18 mouse cellular contexts compared by ENCODE assay signal in genomic region chr3:86750652-86751051, GRCm38 (mm10).
DNase-seq lines count a peak whose midpoint lies in the region; ATAC-seq and TF ChIP-seq lines count a peak whose summit lies in the region.
"Had no signal": no experiment of that assay in that cellular context is flagged by ENCODE, and none has a peak within 500 bp of the region (broad histone marks: within the 10 kb centered on the region; RNA-seq: fewer than 3 reads in every experiment).

No protein-coding gene starts in this region.

- no peaks in the 10 kb centered on the region for H3K36me3 ChIP-seq in embryonic facial prominence, embryonic 11.5 days (replicated peaks; ENCODE audit: control insufficient read depth, insufficient read depth, low read depth, low read length)
- H3K36me3 ChIP-seq in embryonic facial prominence, embryonic 10.5 days (replicated peaks): peaks cover 4% of the 10 kb centered on the region; the same call in 1 of the 2 replicates
- H3K36me3 ChIP-seq in hindbrain, embryonic 12.5 days: no peaks in the 10 kb centered on the region
- H3K36me3 ChIP-seq in intestine, postnatal 0 days (ENCODE audit: control insufficient read depth, insufficient read depth): no peaks in the 10 kb centered on the region
- H3K36me3 ChIP-seq in midbrain, postnatal 0 days (ENCODE audit: insufficient read depth, low read length): no peaks in the 10 kb centered on the region
- H3K36me3 ChIP-seq: liver, embryonic 12.5 days had no signal

- 0 out of 2 replicates have a peak overlapping the region, but pooled peaks have one; percentile 5 for H3K9ac ChIP-seq in embryonic facial prominence, embryonic 11.5 days (replicated peaks; ENCODE audit: low read length)
- 0 out of 2 replicates have a peak overlapping the region, but pooled peaks have one; percentile 8 for H3K9ac ChIP-seq in hindbrain, embryonic 12.5 days
- H3K9ac ChIP-seq in intestine, postnatal 0 days (ENCODE audit: low read depth, low read length): no peak overlapping the region; the same call in 1 of the 2 replicates
- H3K9ac ChIP-seq in midbrain, postnatal 0 days (replicated peaks; ENCODE audit: low read length, poor library complexity, severe bottlenecking): no peak overlapping the region
- H3K9ac ChIP-seq: liver, embryonic 12.5 days had no signal

- no peak overlapping the region for H3K4me2 ChIP-seq in embryonic facial prominence, embryonic 11.5 days (ENCODE audit: low read depth, low read length)
- H3K4me2 ChIP-seq in hindbrain, embryonic 12.5 days (replicated peaks): no peak overlapping the region
- peak overlapping the region; percentile 37 for H3K4me2 ChIP-seq in intestine, postnatal 0 days (replicated peaks; ENCODE audit: low read depth)
- peak overlapping the region; percentile 20 for H3K4me2 ChIP-seq in midbrain, postnatal 0 days (ENCODE audit: low read depth, low read length, poor library complexity, severe bottlenecking)
- H3K4me2 ChIP-seq: liver, embryonic 12.5 days had no signal

- no peak for TF ChIP-seq CTCF in intestine, postnatal 0 days (IDR thresholded peaks at IDR 0.05; ENCODE audit: low read depth)
- TF ChIP-seq CTCF in midbrain, postnatal 0 days (IDR thresholded peaks at IDR 0.05): no peak

- no peaks in the 10 kb centered on the region for H3K9me3 ChIP-seq in embryonic facial prominence, embryonic 11.5 days (replicated peaks; ENCODE audit: control insufficient read depth, low read length)
- no peaks in the 10 kb centered on the region for H3K9me3 ChIP-seq in embryonic facial prominence, embryonic 10.5 days
- H3K9me3 ChIP-seq in hindbrain, embryonic 12.5 days (replicated peaks): no peaks in the 10 kb centered on the region
- no peaks in the 10 kb centered on the region for H3K9me3 ChIP-seq in intestine, postnatal 0 days (ENCODE audit: control insufficient read depth)
- H3K9me3 ChIP-seq in midbrain, postnatal 0 days (ENCODE audit: low read length): no peaks in the 10 kb centered on the region
- H3K9me3 ChIP-seq: liver, embryonic 12.5 days had no signal

- no peak overlapping the region for H3K27ac ChIP-seq in embryonic facial prominence, embryonic 11.5 days (replicated peaks; ENCODE audit: low read depth, low read length)
- no peak overlapping the region for H3K27ac ChIP-seq in embryonic facial prominence, embryonic 10.5 days (replicated peaks)
- H3K27ac ChIP-seq in hindbrain, embryonic 12.5 days: peak overlapping the region; percentile 72
- peak overlapping the region; percentile 36; the same call in 1 of the 2 replicates for H3K27ac ChIP-seq in intestine, postnatal 0 days (ENCODE audit: low read depth, low read length)
- no peak overlapping the region for H3K27ac ChIP-seq in midbrain, postnatal 0 days (ENCODE audit: low read depth, low read length)
- H3K27ac ChIP-seq: liver, embryonic 12.5 days had no signal

- 47% methylated on average over 7 of the region's 7 CpGs for WGBS in embryonic facial prominence, embryonic 11.5 days
- 41% methylated on average over 7 of the region's 7 CpGs for WGBS in embryonic facial prominence, embryonic 10.5 days
- WGBS in hindbrain, embryonic 12.5 days: 28% methylated on average over 7 of the region's 7 CpGs
- WGBS in intestine, postnatal 0 days: 48% methylated on average over 7 of the region's 7 CpGs
- WGBS in midbrain, postnatal 0 days: 20% methylated on average over 7 of the region's 7 CpGs

- no peaks in the 10 kb centered on the region; the same call in 1 of the 2 replicates for H3K4me1 ChIP-seq in embryonic facial prominence, embryonic 11.5 days (ENCODE audit: control insufficient read depth, insufficient read depth, low read length)
- peaks cover 9% of the 10 kb centered on the region for H3K4me1 ChIP-seq in embryonic facial prominence, embryonic 10.5 days
- H3K4me1 ChIP-seq in hindbrain, embryonic 12.5 days: peaks cover 21% of the 10 kb centered on the region
- no peaks in the 10 kb centered on the region for H3K4me1 ChIP-seq in intestine, postnatal 0 days (replicated peaks; ENCODE audit: control insufficient read depth, insufficient read depth, low read length)
- H3K4me1 ChIP-seq in midbrain, postnatal 0 days (ENCODE audit: insufficient read depth, low read length): 0 out of 2 replicates have a peak, but pooled peaks cover 3% of the 10 kb centered on the region
- H3K4me1 ChIP-seq: liver, embryonic 12.5 days had no signal

- H3K4me3 ChIP-seq in embryonic facial prominence, embryonic 11.5 days (ENCODE audit: low read depth, low read length): no peak overlapping the region
- H3K4me3 ChIP-seq in embryonic facial prominence, embryonic 10.5 days: no peak overlapping the region
- H3K4me3 ChIP-seq in hindbrain, embryonic 12.5 days: no peak overlapping the region
- no peak overlapping the region for H3K4me3 ChIP-seq in intestine, postnatal 0 days (ENCODE audit: low read depth, low read length)
- no peak overlapping the region for H3K4me3 ChIP-seq in midbrain, postnatal 0 days (ENCODE audit: low read depth, low read length)
- H3K4me3 ChIP-seq: liver, embryonic 12.5 days had no signal

- DNase-seq in embryonic facial prominence, embryonic 11.5 days (ENCODE audit: low spot score): no peak
- no peak for DNase-seq in embryonic facial prominence, embryonic 10.5 days (ENCODE audit: low spot score)
- DNase-seq in midbrain, postnatal 0 days (ENCODE audit: low spot score): no peak
- DNase-seq in spleen, postnatal 14 days (ENCODE audit: low spot score in 2 of 2): no peak
- DNase-seq in frontal cortex, adult 2 months (ENCODE audit: extremely low spot score in 1 of 2, low spot score in 1 of 2): no peak
- DNase-seq in embryo, embryonic 9.5 days (ENCODE audit: extremely low spot score): no peak
- DNase-seq: adrenal gland, postnatal 25 days; cerebellum, adult 9-11 months; gastrocnemius, postnatal 25 days; heart, postnatal 10 days; kidney, adult 8-10 months; kidney, postnatal 36 days; lung, postnatal 14 days; thymus, postnatal 25 days had no signal

- ATAC-seq in embryonic facial prominence, embryonic 11.5 days (replicated peaks; ENCODE audit: insufficient number of reproducible peaks, low FRiP score, low TSS enrichment, low read depth): no peak
- ATAC-seq in hindbrain, embryonic 12.5 days (ENCODE audit: low FRiP score): no peak
- ATAC-seq in intestine, postnatal 0 days: no peak
- no peak for ATAC-seq in midbrain, postnatal 0 days (ENCODE audit: low FRiP score)
- ATAC-seq: liver, embryonic 12.5 days had no signal

- H3K27me3 ChIP-seq in embryonic facial prominence, embryonic 11.5 days (ENCODE audit: control insufficient read depth, insufficient read depth, low read length): no peaks in the 10 kb centered on the region
- H3K27me3 ChIP-seq in embryonic facial prominence, embryonic 10.5 days (replicated peaks; ENCODE audit: low read depth, poor library complexity, severe bottlenecking): no peaks in the 10 kb centered on the region
- no peaks in the 10 kb centered on the region for H3K27me3 ChIP-seq in hindbrain, embryonic 12.5 days
- no peaks in the 10 kb centered on the region for H3K27me3 ChIP-seq in intestine, postnatal 0 days (replicated peaks; ENCODE audit: control insufficient read depth, insufficient read depth, low read length)
- H3K27me3 ChIP-seq in midbrain, postnatal 0 days (ENCODE audit: insufficient read depth, low read length): no peaks in the 10 kb centered on the region
- H3K27me3 ChIP-seq: CH12.LX; liver, embryonic 12.5 days had no signal

Comparison
In these comparisons a context has a peak if more than half of its experiments do, and no peak if none do; other contexts are left out.
1. H3K27ac ChIP-seq: peak in hindbrain, embryonic 12.5 days (single experiment) and intestine, postnatal 0 days (single experiment); none in embryonic facial prominence, embryonic 11.5 days (single experiment), embryonic facial prominence, embryonic 10.5 days (single experiment) and midbrain, postnatal 0 days (single experiment).
2. H3K4me2 ChIP-seq: peak in intestine, postnatal 0 days (single experiment) and midbrain, postnatal 0 days (single experiment); none in embryonic facial prominence, embryonic 11.5 days (single experiment) and hindbrain, embryonic 12.5 days (single experiment).
3. H3K9ac ChIP-seq: peak in embryonic facial prominence, embryonic 11.5 days (single experiment) and hindbrain, embryonic 12.5 days (single experiment); none in intestine, postnatal 0 days (single experiment) and midbrain, postnatal 0 days (single experiment).